Mouse (Mus musculus) stomach, postnatal 0 days (tissue): ENCODE data around the gene Rack1. TPM values are rescaled to one million over a fixed set of nuclear protein-coding genes. Genes with fewer than 3 reads are reported as not detected.

Source experiments
- ATAC-seq: fragments of 200-750 bp; cut with Nextera tagmentation; 2 replicates; pipeline ENCODE4 v1.8.0; 2017; ENCODE audit not compliant: low FRiP score, low TSS enrichment
- DNase-seq: peaks from one replicate; pipeline ENCODE4 v3.0.0-alpha.2; 2016; ENCODE audit warnings: low spot score
- H3K27ac ChIP-seq: fragments of 300-500 bp; sonication (generic); replicated peaks from 2 replicates; pipeline ENCODE4 v1.5.1; 2014; ENCODE audit warnings: mild to moderate bottlenecking, control low read depth
- H3K27me3 ChIP-seq: fragments of 300-500 bp; sonication (generic); 2 replicates; pipeline ENCODE4 v1.6.1; 2014; ENCODE audit warnings: low read length; ENCODE audit not compliant: control insufficient read depth, insufficient read depth
- H3K36me3 ChIP-seq: fragments of 300-500 bp; sonication (generic); 2 replicates; pipeline ENCODE4 v1.6.1; 2014; ENCODE audit warnings: low read length, mixed read lengths; ENCODE audit not compliant: control insufficient read depth, insufficient read depth
- H3K4me1 ChIP-seq: fragments of 300-500 bp; sonication (generic); replicated peaks from 2 replicates; pipeline ENCODE4 v1.6.1; 2014; ENCODE audit warnings: antibody characterized with exemption; ENCODE audit not compliant: control insufficient read depth, insufficient read depth
- H3K4me2 ChIP-seq: fragments of 300-500 bp; sonication (generic); replicated peaks from 2 replicates; pipeline ENCODE4 v1.6.1; 2014; ENCODE audit warnings: low read depth, mild to moderate bottlenecking, control low read depth, moderate library complexity
- H3K4me3 ChIP-seq: fragments of 300-500 bp; sonication (generic); 2 replicates; pipeline ENCODE4 v1.5.1; 2014; ENCODE audit warnings: low read depth, low read length, control low read depth
- H3K9ac ChIP-seq: fragments of 300-500 bp; sonication (generic); 2 replicates; pipeline ENCODE4 v1.6.1; 2014; ENCODE audit warnings: mild to moderate bottlenecking, low read length, control low read depth, mixed read lengths
- H3K9me3 ChIP-seq: fragments of 300-500 bp; sonication (generic); 2 replicates; pipeline ENCODE4 v1.6.1; 2016; ENCODE audit warnings: low read length; ENCODE audit not compliant: control insufficient read depth
- CTCF ChIP-seq: IDR thresholded peaks from 2 replicates; pipeline ENCODE4 v1.5.1; 2016; ENCODE audit warnings: antibody characterized with exemption, low read depth, mild to moderate bottlenecking, moderate library complexity
- EP300 ChIP-seq: optimal IDR thresholded peaks from 2 replicates; pipeline ENCODE3; 2016; ENCODE audit warnings: antibody characterized with exemption
- WGBS: fragments of 180-500 bp; shearing (Covaris S2); extraction: QIAGEN DNeasy Blood & Tissue Kit; methylation state at CpG from one replicate; pipeline ENCODE4 v1.1.7; 2014; 5-methylcytosine and 5-hydroxymethylcytosine counted together
- polyA plus RNA-seq: library from polyadenylated mRNA; unstranded; fragments of >200 nt; fragmentation: Nextera tagmentation; extraction: Ambion mirVana; gene quantifications from 2 replicates; pipeline ENCODE4 v1.2.1, GENCODE M21; 2015

Rack1 gene
- polyA plus RNA-seq, 1 experiment from 2014 or later, result 529 TPM

DNA sequence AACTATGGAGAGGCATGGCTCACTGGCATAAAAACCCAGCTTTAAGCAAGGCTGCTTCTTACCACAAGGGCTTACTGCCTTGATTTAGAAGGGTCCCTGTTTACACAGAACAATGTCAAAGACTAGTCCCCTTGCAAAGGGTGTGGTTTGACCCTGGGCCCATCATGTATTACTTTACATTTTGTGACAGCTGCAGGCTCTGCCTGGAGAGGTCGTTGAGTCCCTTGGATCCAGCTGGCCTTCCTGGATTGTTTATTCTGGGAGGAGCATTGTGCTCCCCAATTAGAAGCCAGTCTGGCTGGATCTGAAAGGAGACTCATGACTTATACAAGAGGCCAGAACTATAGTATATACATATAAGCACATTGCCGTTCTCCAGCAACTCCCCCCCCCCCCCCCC lies 50.1 kb downstream of the Rack1 start:
- Histone ChIP-seq H3K27ac (no peak overlapping the region), H3K9me3 (no peaks in the 10 kb centered on the region), H3K27me3 (no peaks in the 10 kb centered on the region), H3K4me2 (no peak overlapping the region), H3K4me3 (no peak overlapping the region), H3K4me1 (no peaks in the 10 kb centered on the region), H3K9ac (no peak overlapping the region), H3K36me3 (no peaks in the 10 kb centered on the region)
- ATAC-seq, result no peak
- DNase-seq, result no peak
- TF ChIP-seq CTCF (no peak), EP300 (no peak)
- 6% methylated on average over 2 of the region's 2 CpGs for WGBS

DNA sequence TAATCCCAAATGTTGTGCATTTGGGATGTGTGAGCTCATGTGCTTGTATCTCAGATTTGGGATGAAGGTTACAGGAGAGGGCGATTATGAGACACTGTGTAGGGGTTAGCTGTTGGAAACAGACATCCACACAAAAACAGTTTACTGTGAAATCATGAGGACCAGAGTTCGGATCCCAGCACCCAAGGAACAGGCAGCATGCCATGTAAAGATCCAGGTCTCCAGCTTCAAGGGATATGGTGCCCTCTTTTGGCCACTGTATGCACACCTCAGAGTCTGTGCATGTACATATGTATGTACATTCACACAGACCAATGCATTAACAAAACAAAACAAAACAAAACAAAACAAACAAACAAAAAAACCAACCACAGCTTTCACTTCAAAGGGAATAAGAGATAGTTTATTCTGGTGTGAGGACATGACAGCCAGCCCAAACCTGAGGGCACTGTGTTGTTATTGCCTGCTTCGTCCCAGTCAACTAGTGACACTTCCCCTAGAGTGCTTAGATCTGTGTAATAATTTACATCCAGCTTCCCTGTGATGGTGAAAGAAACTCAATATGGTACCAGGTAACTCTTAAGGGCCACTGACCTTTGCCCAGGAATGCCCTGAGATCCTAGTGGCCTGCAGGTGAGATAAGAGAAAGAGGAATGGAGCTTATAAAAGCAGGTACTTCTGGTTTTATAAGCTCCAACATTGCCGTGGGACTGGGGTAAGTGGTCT lies 51.3 kb downstream of the Rack1 start:
- Histone ChIP-seq H3K9ac (no peak overlapping the region), H3K9me3 (no peaks in the 10 kb centered on the region), H3K4me3 (no peak overlapping the region), H3K27me3 (no peaks in the 10 kb centered on the region), H3K4me1 (no peaks in the 10 kb centered on the region), H3K36me3 (no peaks in the 10 kb centered on the region), H3K27ac (no peak overlapping the region), H3K4me2 (no peak overlapping the region)
- 81% methylated on average over 4 of the region's 4 CpGs for WGBS
- DNase-seq, result no peak
- TF ChIP-seq CTCF (peak; percentile 63), EP300 (no peak)
- no peak for ATAC-seq

DNA sequence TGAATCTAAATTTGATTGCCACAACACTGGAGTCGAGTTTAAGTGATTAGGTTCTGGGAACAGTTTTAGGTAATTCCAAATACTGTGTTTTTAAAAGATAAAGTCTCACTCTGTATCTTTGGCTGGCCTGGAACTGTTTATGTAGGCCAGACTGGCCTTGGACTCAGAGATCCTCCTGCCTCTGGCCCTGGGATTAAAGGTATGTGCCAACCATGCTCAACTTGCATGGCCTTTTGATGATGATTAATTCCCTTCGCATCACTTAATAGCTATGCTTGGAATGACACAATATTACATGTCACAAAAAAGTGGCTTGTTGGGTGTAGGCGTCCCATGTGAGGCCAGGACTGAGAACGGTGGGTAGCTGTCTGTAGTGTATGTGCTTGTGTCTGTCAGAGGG lies 52.1 kb downstream of the Rack1 start:
- Histone ChIP-seq H3K27ac (no peak overlapping the region), H3K4me2 (peak overlapping the region; percentile 78; the same call in 1 of the 2 replicates), H3K27me3 (no peaks in the 10 kb centered on the region), H3K9me3 (no peaks in the 10 kb centered on the region), H3K36me3 (no peaks in the 10 kb centered on the region), H3K9ac (no peak overlapping the region), H3K4me1 (no peaks in the 10 kb centered on the region), H3K4me3 (no peak overlapping the region)
- ATAC-seq (no peak), DNase-seq (no peak)
- 67% methylated on average over 4 of the region's 4 CpGs for WGBS
- no peak for TF ChIP-seq EP300
- no peak for TF ChIP-seq CTCF

DNA sequence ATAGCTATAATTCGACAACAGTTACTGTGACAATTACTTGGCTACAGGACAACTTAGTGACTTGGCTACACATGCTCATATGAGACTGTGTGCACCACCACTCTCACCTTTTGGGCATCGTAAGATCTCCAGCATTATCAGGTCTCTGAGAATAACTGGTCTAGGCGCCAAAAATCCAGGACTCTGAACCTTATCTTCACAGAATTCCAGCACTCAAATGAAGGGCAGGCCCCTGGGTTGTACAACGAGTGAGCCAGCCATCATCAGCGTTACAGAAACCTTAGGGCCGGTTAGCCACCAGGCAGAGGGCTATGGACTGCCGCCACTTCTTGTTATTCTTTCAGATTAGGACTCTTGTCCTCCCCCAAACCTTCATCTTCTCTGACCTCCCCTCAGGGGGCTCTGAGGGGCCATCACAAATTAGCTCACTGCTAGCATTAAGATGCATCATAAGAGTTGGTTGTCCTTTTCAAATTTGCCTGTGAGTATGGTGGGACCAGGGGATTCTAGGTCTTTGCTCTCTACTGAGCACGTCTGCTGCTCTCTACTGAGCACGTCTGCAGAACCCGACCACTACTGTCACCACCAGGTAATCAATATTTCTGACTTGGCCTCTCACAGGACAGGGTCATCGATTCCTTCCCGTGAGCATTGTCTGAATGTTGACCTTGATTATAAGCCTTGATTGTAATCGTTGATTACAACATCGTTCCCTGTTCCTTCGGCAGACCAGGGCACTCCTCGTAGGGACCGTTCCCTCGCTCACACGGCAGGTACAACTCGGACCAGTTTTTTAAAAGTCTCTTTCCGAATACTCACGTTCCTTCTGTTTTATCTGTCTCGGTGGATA lies 52.7 kb downstream of the Rack1 start:
- H3K27ac ChIP-seq, result no peak overlapping the region
- 10% methylated on average over 23 of the region's 23 CpGs for WGBS
- DNase-seq (no peak), ATAC-seq (no peak)
- TF ChIP-seq CTCF (no peak), EP300 (no peak)
- H3K9me3 ChIP-seq, result no peaks in the 10 kb centered on the region
- no peaks in the 10 kb centered on the region for H3K27me3 ChIP-seq
- H3K36me3 ChIP-seq, result no peaks in the 10 kb centered on the region
- peak overlapping the region; percentile 53 for H3K9ac ChIP-seq
- peak overlapping the region; percentile 46 for H3K4me3 ChIP-seq
- H3K4me1 ChIP-seq, result no peaks in the 10 kb centered on the region
- peak overlapping the region; percentile 78 for H3K4me2 ChIP-seq

DNA sequence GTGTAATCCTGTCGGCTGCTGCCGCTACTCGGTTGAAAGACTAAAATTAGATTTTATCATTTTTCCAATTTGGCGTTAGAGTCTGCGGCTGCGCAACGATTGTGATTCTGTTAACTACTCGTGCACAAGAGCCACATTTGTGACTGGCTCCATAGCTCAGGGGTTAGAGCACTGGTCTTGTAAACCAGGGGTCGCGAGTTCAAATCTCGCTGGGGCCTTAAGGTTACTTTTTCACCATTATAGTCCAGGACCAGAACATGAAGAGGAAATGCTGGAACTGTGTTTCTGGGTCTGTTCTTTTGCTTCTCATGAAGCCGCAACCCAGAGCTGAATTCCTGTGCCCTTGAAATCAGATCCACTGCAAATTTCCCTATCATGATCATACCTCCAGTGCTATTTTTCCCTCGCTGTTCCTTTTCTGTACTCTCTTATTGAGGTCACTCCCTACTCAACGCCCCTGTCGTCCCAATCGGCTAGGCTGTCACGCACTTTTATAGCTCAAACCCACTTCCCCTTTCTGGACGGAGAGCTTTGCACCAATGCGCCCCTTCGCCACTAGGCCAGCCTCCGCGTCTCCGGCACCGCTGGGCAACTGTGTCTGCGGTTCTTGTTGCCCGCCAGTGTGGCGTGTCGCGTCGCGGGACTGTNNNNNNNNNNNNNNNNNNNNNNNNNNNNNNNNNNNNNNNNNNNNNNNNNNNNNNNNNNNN lies 53.5 kb downstream of the Rack1 start:
- peak; percentile 76 for DNase-seq

More for the DNA sequence above, 53.5 kb downstream of the Rack1 start:
- Histone ChIP-seq H3K36me3 (no peaks in the 10 kb centered on the region), H3K4me1 (no peaks in the 10 kb centered on the region), H3K4me3 (peak overlapping the region; percentile 46), H3K4me2 (peak overlapping the region; percentile 78), H3K9ac (0 out of 2 replicates have a peak overlapping the region, but pooled peaks have one; percentile 41), H3K9me3 (no peaks in the 10 kb centered on the region), H3K27me3 (no peaks in the 10 kb centered on the region), H3K27ac (no peak overlapping the region; the same call in 1 of the 2 replicates)
- ATAC-seq, result peak; percentile 53; the same call in 1 of the 2 replicates
- TF ChIP-seq CTCF, result peak; percentile 32
- no peak for TF ChIP-seq EP300
- WGBS, result 2% methylated on average over 31 of the region's 31 CpGs

Other genes starting within 250 kb of the Rack1 start
- 3.6 and 4.0 TPM in 2 replicates for gene Trim41, start 17.0 kb downstream of the Rack1 start, polyA plus RNA-seq
- 3.0 and 3.4 TPM in 2 replicates for gene Trim7, start 25.8 kb downstream of the Rack1 start, polyA plus RNA-seq
- 5.0 and 7.3 TPM in 2 replicates for gene Gm12184, start 26.3 kb downstream of the Rack1 start, polyA plus RNA-seq
- gene Irgm1, start 71.4 kb downstream of the Rack1 start, polyA plus RNA-seq, result 12.8 and 14.4 TPM in 2 replicates
- gene Gm5431, start 101.9 kb downstream of the Rack1 start, polyA plus RNA-seq, result 0.22 and 0.33 TPM in 2 replicates
- 4.3 and 4.7 TPM in 2 replicates for gene Psme2b, start 145.9 kb downstream of the Rack1 start, polyA plus RNA-seq
- gene Olfr56, start 178.6 kb downstream of the Rack1 start, polyA plus RNA-seq, result 0.15 and 0.16 TPM in 2 replicates
- gene 9930111J21Rik1, start 179.1 kb downstream of the Rack1 start, polyA plus RNA-seq, result 0.34 and 0.48 TPM in 2 replicates
- 0.01 TPM in 1 of 2 replicates, not detected in the other for gene Gm12185, start 191.9 kb downstream of the Rack1 start, polyA plus RNA-seq
- 3.0 and 3.6 TPM in 2 replicates for gene Tgtp1, start 193.8 kb downstream of the Rack1 start, polyA plus RNA-seq